Mouse (Mus musculus): ENCODE data around the gene Tspyl3. TPM values are rescaled to one million over a fixed set of nuclear protein-coding genes. Genes with fewer than 3 reads are reported as not detected.
"Not testable (repeated sequence)": the region's sequence is repeated elsewhere in the genome, so short reads cannot be mapped to it uniquely, and the experiment has no call there.

Gene Tspyl3
- 16.4 and 17.3 TPM in 2 replicates for polyA plus RNA-seq (2015; fragmentation: Nextera tagmentation; extraction: Ambion mirVana)

- peak within 1 kb of the TSS; percentile 83 for H3K9ac ChIP-seq
- peaks cover 39% of the 10 kb centered on the region for H3K36me3 ChIP-seq
- H3K27ac ChIP-seq, result peak within 1 kb of the TSS; percentile 85
- H3K27me3 ChIP-seq, result no peaks in the 10 kb centered on the region
- peak within 1 kb of the TSS; percentile 79 for H3K4me2 ChIP-seq (replicated peaks)
- ATAC-seq (ENCODE audit: low FRiP score, low read depth), result peak; percentile 78
- H3K4me3 ChIP-seq, result peak within 1 kb of the TSS; percentile 62
- H3K4me1 ChIP-seq, result peaks cover 12% of the 10 kb centered on the region
- H3K9me3 ChIP-seq, result no peaks in the 10 kb centered on the region
- WGBS, result 2% methylated on average over 31 of the region's 31 CpGs
Measured at GRCm38 (mm10) chr2:153224946-153225594, at the start of gene Tspyl3. Gene Tspyl3 (minus strand): TSS chr2:153225441.

GRCm38 (mm10) chr2:153274919-153275247, 49.6 kb upstream of the Tspyl3 start:
- 74% methylated on average over 6 of the region's 6 CpGs for WGBS
- no peaks in the 10 kb centered on the region for H3K36me3 ChIP-seq
- H3K9ac ChIP-seq, result no peak overlapping the region
- no peaks in the 10 kb centered on the region for H3K9me3 ChIP-seq
- H3K4me2 ChIP-seq (replicated peaks), result no peak overlapping the region
- no peaks in the 10 kb centered on the region for H3K27me3 ChIP-seq
- no peak overlapping the region for H3K4me3 ChIP-seq
- no peak overlapping the region for H3K27ac ChIP-seq
- ATAC-seq (ENCODE audit: low FRiP score, low read depth), result no peak
- peaks cover 8% of the 10 kb centered on the region for H3K4me1 ChIP-seq

- not testable (repeated sequence) for ATAC-seq (ENCODE audit: low FRiP score, low read depth)
Measured at GRCm38 (mm10) chr2:153274200-153274918, 49.1 kb upstream of the Tspyl3 start.

GRCm38 (mm10) chr2:153270231-153270915, 45.1 kb upstream of the Tspyl3 start:
- H3K9ac ChIP-seq; H3K4me2 ChIP-seq (replicated peaks); H3K9me3 ChIP-seq; H3K4me3 ChIP-seq; H3K27ac ChIP-seq; ATAC-seq (ENCODE audit: low FRiP score, low read depth); H3K27me3 ChIP-seq: not testable (repeated sequence)
- Histone ChIP-seq H3K36me3 (peaks cover 27% of the 10 kb centered on the region), H3K4me1 (peaks cover 16% of the 10 kb centered on the region)
- WGBS, result 69% methylated on average over 8 of the region's 8 CpGs

More at GRCm38 (mm10) chr2:153274200-153274918, 49.1 kb upstream of the Tspyl3 start:
- H3K4me2 ChIP-seq (replicated peaks); H3K36me3 ChIP-seq; H3K27me3 ChIP-seq; H3K4me3 ChIP-seq; H3K27ac ChIP-seq; H3K9me3 ChIP-seq; H3K9ac ChIP-seq: not testable (repeated sequence)
- 78% methylated on average over 6 of the region's 6 CpGs for WGBS
- H3K4me1 ChIP-seq, result peaks cover 11% of the 10 kb centered on the region

GRCm38 (mm10) chr2:153267331-153267730, 42.1 kb upstream of the Tspyl3 start:
- Histone ChIP-seq H3K4me1 (peaks cover 10% of the 10 kb centered on the region), H3K36me3 (peaks cover 56% of the 10 kb centered on the region), H3K4me3 (no peak overlapping the region), H3K9me3 (no peaks in the 10 kb centered on the region), H3K27me3 (no peaks in the 10 kb centered on the region), H3K9ac (no peak overlapping the region), H3K27ac (no peak overlapping the region), H3K4me2 (replicated peaks) (no peak overlapping the region)
- 83% methylated on average over 2 of the region's 2 CpGs for WGBS
- ATAC-seq (ENCODE audit: low FRiP score, low read depth), result no peak

- no peak overlapping the region for H3K27ac ChIP-seq
- H3K9me3 ChIP-seq, result no peaks in the 10 kb centered on the region
- WGBS, result 79% methylated on average over 6 of the region's 7 CpGs
- H3K27me3 ChIP-seq, result no peaks in the 10 kb centered on the region
- no peak overlapping the region for H3K4me3 ChIP-seq
- H3K4me2 ChIP-seq (replicated peaks), result no peak overlapping the region
- no peak overlapping the region for H3K9ac ChIP-seq
- ATAC-seq (ENCODE audit: low FRiP score, low read depth), result no peak
- 0 out of 2 replicates have a peak, but pooled peaks cover 8% of the 10 kb centered on the region for H3K4me1 ChIP-seq
- H3K36me3 ChIP-seq, result peaks cover 80% of the 10 kb centered on the region
Measured at GRCm38 (mm10) chr2:153263053-153263452, 37.8 kb upstream of the Tspyl3 start.

GRCm38 (mm10) chr2:153259864-153260674, 34.8 kb upstream of the Tspyl3 start:
- H3K4me2 ChIP-seq (replicated peaks), result no peak overlapping the region
- H3K4me1 ChIP-seq, result 0 out of 2 replicates have a peak, but pooled peaks cover 8% of the 10 kb centered on the region
- H3K4me3 ChIP-seq, result no peak overlapping the region
- no peak overlapping the region for H3K27ac ChIP-seq
- H3K9me3 ChIP-seq, result no peaks in the 10 kb centered on the region
- H3K36me3 ChIP-seq, result peaks cover 54% of the 10 kb centered on the region
- 59% methylated on average over 3 of the region's 3 CpGs for WGBS
- ATAC-seq (ENCODE audit: low FRiP score, low read depth), result no peak
- no peaks in the 10 kb centered on the region for H3K27me3 ChIP-seq
- H3K9ac ChIP-seq, result no peak overlapping the region

GRCm38 (mm10) chr2:153259030-153259863, 34.0 kb upstream of the Tspyl3 start:
- H3K27me3 ChIP-seq, result no peaks in the 10 kb centered on the region
- ATAC-seq (ENCODE audit: low FRiP score, low read depth), result no peak
- H3K36me3 ChIP-seq, result peaks cover 53% of the 10 kb centered on the region
- H3K27ac ChIP-seq, result no peak overlapping the region
- no peak overlapping the region for H3K4me3 ChIP-seq
- H3K4me2 ChIP-seq (replicated peaks), result no peak overlapping the region
- 0 out of 2 replicates have a peak, but pooled peaks cover 8% of the 10 kb centered on the region for H3K4me1 ChIP-seq
- 79% methylated on average over 12 of the region's 12 CpGs for WGBS
- no peaks in the 10 kb centered on the region for H3K9me3 ChIP-seq
- 0 out of 2 replicates have a peak overlapping the region, but pooled peaks have one; percentile 19 for H3K9ac ChIP-seq

- Histone ChIP-seq H3K27ac (no peak overlapping the region), H3K4me1 (0 out of 2 replicates have a peak, but pooled peaks cover 8% of the 10 kb centered on the region), H3K27me3 (no peaks in the 10 kb centered on the region), H3K36me3 (peaks cover 51% of the 10 kb centered on the region), H3K4me2 (replicated peaks) (no peak overlapping the region), H3K9me3 (no peaks in the 10 kb centered on the region), H3K9ac (no peak overlapping the region), H3K4me3 (no peak overlapping the region)
- 77% methylated on average over 2 of the region's 2 CpGs for WGBS
- no peak for ATAC-seq (ENCODE audit: low FRiP score, low read depth)
Measured at GRCm38 (mm10) chr2:153256604-153257003, 31.4 kb upstream of the Tspyl3 start.

GRCm38 (mm10) chr2:153249751-153250150, 24.5 kb upstream of the Tspyl3 start:
- Histone ChIP-seq H3K9me3 (no peaks in the 10 kb centered on the region), H3K27me3 (no peaks in the 10 kb centered on the region), H3K36me3 (peaks cover 72% of the 10 kb centered on the region), H3K4me3 (no peak overlapping the region), H3K4me1 (no peaks in the 10 kb centered on the region), H3K9ac (no peak overlapping the region), H3K4me2 (replicated peaks) (no peak overlapping the region), H3K27ac (no peak overlapping the region)
- ATAC-seq (ENCODE audit: low FRiP score, low read depth), result no peak
- WGBS, result 90% methylated on average over 5 of the region's 5 CpGs

GRCm38 (mm10) chr2:153242156-153242555, 16.9 kb upstream of the Tspyl3 start:
- H3K4me2 ChIP-seq (replicated peaks), result peak overlapping the region; percentile 96
- H3K36me3 ChIP-seq, result peaks cover 33% of the 10 kb centered on the region
- H3K9me3 ChIP-seq, result no peaks in the 10 kb centered on the region
- 0 out of 2 replicates have a peak overlapping the region, but pooled peaks have one; percentile 93 for H3K27ac ChIP-seq
- H3K9ac ChIP-seq, result peak overlapping the region; percentile 98
- 60% methylated on average over 6 of the region's 6 CpGs for WGBS
- peaks cover 41% of the 10 kb centered on the region for H3K4me1 ChIP-seq
- H3K27me3 ChIP-seq, result no peaks in the 10 kb centered on the region
- ATAC-seq (ENCODE audit: low FRiP score, low read depth), result no peak
- H3K4me3 ChIP-seq, result peak overlapping the region; percentile 98
